Mouse (Mus musculus) c-Kit-positive CD71-positive TER-119-positive erythroid progenitor cells, embryonic 14.5 days (primary cell): Measurements from ENCODE around the gene Selenom.

ENCODE experiments used
- DNase-seq: peaks from one replicate; pipeline ENCODE4 v3.0.0-alpha.2; 2013; ENCODE audit warnings: low spot score

Selenom gene

DNA sequence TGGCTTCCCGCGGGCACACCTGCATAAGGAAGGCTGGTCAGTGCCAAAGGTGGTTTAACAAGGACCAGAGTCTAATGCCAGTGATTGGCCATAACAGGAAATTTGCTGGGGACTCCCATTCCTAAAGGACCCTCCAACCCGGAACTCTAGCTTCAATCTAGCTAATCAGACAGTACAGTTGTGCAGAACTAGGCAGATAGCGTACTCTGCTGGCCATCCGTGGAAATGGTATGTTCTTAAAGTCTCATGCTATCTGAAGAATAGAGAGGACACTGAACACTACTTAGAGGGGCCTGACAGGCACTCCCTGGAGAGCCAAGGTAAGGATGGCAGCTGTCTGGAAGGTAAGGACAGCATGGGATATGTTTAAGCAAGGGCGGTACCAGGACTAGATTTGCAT lies 17.1 kb downstream of the Selenom start:
- DNase-seq: no peak

GRCm38 (mm10) chr11:3532101-3532931 lies 17.8 kb downstream of the Selenom start:
- DNase-seq: no peak

GRCm38 (mm10) chr11:3533406-3533932 lies 19.0 kb downstream of the Selenom start:
- DNase-seq: no peak

DNA sequence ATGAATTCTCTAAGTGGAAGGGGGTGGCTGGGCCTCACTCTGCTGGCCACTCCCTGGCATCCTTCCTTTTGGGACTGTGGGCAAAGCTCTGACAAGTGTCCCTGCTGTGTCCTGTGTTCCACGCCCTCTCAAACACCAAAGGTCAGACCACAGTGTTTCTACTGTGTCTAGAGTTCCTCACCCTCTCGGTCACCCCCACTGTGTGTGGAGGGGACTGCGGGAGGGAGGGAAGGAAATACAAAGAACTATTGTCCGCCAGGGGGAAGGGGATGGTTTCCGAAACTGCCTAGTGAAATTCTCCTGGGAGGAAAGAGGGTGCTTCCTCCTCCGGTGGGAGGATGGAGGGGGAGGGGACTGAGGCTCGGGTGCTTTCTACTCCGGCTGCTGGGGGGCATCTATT lies 20.5 kb downstream of the Selenom start:
- no peak for DNase-seq

DNA sequence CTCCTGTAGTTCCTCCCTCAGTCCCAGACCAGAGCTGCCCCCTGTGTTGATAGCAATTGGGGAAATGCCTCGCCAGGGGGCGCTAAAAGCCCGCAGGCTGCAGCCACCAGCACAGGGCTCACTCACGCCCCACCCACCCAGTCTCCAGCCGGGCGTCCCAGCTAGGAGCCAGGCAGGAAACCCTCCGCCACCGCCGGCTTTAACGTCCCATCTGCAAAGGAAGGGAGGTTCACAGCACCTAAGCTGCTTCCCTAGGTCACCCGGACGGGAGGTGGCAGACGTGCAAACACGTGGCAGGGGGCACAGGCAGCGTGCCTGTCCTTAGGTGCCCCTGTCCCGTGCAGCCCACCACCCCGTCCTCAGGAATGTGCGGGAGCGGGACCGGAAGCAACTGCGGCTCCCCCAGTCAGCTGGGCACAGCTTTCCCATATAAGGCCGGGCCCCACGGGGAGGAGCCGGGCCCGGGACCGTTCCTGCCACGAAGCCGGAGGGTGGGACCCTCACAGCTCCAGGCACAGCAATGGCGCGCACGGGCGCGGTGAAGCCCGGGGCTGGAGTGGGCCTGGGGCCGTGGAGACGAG lies 21.0 kb downstream of the Selenom start:
- DNase-seq: peak; percentile 82

DNA sequence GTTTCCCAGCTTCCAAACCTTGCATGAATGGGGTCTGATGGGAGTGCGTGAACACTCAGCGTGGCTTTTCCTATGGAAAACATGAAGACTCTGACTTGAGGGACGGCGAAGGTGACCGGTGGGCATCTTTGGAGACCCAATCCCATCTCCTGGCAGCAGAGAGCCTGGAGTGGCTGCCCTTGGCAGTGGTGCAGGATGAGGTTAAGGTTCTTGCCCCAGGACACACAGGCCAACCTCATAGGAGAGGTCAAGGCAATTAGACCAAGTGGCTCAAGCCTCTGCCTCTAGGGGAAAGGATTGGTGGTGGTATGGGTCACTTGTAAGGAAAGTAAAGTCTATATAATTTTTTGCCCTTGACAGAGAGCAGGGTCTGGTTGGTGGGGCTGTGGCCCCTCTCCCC lies 21.6 kb downstream of the Selenom start:
- no peak for DNase-seq

DNA sequence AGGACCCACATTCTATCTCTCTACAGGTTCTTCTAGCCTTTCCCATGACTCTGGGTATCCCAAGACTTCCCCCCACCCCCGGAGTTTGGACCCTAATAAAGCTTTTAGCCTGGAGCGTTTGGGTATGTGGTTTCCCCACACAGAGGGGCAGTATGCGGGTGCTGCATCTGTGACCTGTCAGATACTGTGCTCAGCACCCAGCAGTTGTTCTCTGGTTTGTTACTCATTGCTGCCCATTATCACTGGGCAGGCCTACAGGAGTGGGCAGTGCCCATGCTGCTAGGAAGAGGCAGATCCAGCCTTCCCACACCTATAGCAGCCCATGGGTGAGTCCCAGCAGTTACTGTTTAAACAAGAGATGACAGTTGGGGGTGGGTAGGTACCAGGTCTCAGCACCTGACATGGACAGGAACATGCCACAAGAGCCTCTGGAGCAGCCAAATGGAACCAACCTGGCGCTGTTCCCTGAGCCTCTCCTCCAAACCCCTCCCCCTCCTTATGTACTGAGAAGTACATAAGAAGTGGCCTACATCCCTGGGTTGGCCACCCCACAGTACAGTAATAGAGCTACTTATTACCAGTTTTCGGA lies 22.4 kb downstream of the Selenom start:
- DNase-seq: no peak

DNA sequence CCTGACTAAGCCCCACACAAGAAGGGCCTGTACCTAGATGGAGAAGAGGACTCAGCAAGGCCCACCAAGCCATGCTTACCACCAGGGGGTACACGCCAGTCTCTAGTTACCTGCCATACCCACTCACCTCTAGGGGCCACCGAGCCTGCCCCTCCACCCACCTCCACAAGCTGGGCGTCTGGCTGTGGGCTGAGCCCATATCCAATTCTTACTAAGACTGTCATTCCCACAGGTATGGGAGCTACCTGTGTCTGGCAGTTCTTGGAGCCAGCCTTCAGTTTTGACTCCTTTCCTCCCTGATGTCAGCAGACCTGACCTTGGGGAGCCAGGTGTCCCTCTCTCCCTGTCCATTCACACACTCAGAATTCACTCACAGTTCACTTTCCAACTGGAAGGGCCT lies 23.2 kb downstream of the Selenom start:
- DNase-seq: no peak

DNA sequence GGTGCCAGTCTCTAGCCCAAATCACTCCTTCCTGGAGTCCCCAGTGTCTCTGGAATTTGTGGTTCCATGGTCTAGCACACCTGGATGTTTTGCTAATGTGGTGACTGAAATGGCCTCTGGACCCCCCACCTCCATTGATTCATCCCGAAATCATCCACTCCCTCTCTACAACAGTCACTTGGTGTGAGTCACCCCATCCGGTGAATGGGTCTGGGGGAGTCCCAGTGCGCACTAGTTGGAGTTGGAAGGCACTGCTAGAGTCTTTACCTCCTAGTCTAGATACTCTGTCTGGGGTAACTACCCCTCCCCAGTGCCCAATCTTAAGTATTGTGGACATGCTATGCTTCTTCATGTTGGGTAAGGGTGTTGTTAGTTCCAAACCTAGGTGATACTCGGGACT lies 23.9 kb downstream of the Selenom start:
- DNase-seq: no peak

DNA sequence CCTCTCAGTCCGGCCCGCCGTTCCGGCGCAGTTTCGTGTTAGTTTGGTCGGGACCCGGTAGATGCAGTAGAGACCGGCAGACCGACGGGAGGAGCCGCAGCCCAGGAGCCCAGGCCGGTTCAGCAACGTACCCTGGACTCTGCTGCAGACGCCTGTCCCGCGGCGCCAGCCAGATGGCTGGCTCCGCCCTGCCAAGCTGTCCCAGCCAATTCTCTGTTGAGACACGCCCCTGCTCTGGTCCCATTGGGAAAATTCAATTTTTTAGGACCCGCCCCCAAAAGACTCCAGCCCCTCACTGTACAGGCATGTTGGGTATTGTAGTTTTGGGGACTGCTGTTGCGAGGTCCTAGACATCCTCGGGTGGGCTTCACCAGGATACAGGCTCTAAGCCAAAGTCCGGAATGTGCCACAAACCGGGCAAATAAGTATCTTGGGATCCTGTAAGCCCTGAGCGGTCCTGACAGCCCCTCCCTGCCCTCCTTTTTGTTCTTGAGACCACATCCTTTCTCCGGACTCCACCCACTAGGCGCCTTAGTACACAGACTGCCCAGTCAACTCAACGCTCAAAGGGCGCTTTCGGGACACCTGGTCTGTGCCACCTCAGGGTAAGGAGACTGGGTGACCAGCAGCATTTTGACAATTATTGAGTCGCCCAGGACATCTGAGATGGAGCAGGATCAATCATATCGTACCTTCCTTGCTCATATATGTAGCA lies 24.8 kb downstream of the Selenom start:
- DNase-seq: peak; percentile 83

DNA sequence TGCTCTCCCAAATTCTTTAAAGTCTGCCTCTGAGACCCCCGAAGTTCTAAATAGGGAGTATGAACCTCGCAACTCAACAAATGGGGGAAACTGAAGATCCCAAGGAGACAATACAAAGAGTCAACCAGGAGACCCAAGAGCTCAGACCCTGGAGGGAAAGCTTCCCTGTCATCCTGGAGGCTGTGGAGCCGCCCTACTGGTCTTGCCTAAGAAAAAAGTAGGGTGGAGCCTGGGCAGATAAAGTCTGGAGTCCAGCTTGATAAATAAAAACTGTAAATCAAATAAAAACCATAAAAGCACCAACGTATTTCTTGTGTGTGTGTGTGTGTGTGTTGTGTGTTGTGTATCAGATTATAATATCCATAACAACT lies 25.3 kb downstream of the Selenom start:
- DNase-seq: no peak

- no peak for DNase-seq
These were observed 26.1 kb downstream of the Selenom start, which contains the start of gene Smtn for GRCm38 (mm10) chr11:3540451-3541085. TSS of gene Smtn (minus strand) at chr11:3540612.

- DNase-seq: no peak
These were observed 27.4 kb downstream of the Selenom start for GRCm38 (mm10) chr11:3541932-3542331.

- DNase-seq: no peak
These were observed 28.5 kb downstream of the Selenom start for GRCm38 (mm10) chr11:3543001-3543400.

GRCm38 (mm10) chr11:3544409-3544808 lies 29.9 kb downstream of the Selenom start:
- DNase-seq: no peak

DNA sequence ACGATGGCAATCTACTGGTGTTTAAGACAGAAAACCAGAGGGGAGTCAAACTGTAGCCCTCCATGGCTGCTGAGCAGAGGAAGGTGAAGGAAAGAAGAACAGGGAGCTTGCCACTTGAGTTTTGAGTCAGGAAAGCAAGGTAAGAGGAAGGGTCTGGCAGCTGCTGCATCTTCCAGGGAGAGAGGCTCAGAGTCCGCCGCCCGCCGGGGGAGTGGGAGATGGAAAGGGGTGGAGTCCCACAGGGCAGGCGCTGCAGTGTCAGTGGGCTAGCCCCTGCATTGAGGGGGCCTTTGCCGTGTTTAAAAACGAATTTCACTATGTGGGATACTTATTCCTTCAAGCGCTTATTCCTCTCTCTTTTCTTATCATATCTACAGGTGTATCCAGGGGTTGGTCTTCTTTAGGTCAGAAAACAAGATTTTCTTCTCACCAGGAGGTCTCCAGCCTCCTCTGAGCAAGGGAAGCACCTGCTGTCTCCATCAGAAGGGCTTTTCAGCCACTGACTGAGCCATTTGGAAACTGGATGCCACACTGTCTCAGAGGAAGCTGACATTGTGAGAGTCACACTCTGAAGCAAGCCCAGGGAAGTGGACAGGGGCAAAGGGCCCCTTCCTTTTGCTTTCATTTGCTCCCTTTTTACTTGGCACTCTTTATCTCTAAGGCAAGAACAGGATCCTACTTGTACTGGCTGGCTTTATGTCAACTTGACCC lies 31.2 kb downstream of the Selenom start:
- DNase-seq: no peak

- DNase-seq: no peak
These were observed 31.7 kb downstream of the Selenom start for GRCm38 (mm10) chr11:3546242-3546562.

- DNase-seq: no peak
These were observed 32.6 kb downstream of the Selenom start for GRCm38 (mm10) chr11:3547047-3547446.

DNA sequence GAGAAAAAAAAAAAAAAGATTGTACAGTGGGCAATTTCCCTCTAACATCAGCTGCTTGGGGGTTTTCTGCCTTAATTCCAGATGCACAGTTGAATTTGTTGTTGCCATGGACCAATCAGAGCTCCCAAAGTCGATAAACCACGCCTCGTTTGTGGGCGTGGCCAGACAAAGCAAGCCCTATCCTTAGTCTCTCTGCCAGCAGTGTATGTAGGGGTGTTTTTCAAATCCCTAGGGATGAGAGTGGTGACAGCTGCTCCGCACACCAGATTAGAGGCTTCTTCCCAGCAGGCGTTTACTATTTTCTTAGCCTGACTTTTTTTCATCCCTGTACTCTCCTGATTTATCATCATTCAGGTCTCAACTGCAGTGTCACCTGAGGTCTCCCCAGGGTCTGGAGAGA lies 33.5 kb downstream of the Selenom start:
- peak; percentile 18 for DNase-seq

- no peak for DNase-seq
These were observed 34.2 kb downstream of the Selenom start for GRCm38 (mm10) chr11:3548564-3549295.

GRCm38 (mm10) chr11:3549791-3550190 lies 35.3 kb downstream of the Selenom start:
- no peak for DNase-seq
